ENCODE assay signal across 15 mouse cellular contexts in the genomic region with DNA sequence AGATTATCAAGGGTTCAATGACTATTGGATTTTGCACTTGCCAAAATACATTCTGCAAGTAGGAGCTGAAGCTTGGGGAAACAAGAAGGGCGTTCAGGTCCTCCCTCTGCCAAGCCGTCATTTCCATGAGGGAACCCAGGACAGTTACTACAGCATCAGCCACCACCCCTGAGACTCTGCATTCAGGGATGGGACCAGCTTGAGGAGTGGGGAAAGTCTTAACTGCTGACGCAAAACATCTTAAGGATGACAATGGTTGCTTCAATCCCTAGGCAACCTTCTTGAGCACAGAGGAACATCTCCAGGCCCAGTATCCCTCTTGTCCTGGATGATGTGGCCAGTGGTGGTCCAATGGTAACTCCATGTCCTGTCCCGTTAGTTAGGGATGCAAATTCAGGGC.
"Had no signal": no experiment of that assay in that cellular context is flagged by ENCODE, and none has a peak within 500 bp of the region (broad histone marks: within the 10 kb centered on the region; RNA-seq: fewer than 3 reads in every experiment).

No protein-coding gene starts in this region.

- H3K36me3 ChIP-seq: limb, embryonic 10.5 days; liver, embryonic 15.5 days; midbrain, embryonic 15.5 days; neural tube, embryonic 13.5 days; stomach, embryonic 15.5 days had no signal

- DNase-seq: kidney, adult 9 months; lung, adult 2 months; lung, postnatal 36 days; retina, postnatal 1 day; right cerebral cortex, postnatal 4 days; spleen, adult 18-20 months; thymus, adult 2 months; thymus, postnatal 25 days had no signal

- H3K4me2 ChIP-seq: liver, embryonic 11.5 days; liver, embryonic 15.5 days; midbrain, embryonic 15.5 days; neural tube, embryonic 13.5 days; stomach, embryonic 15.5 days had no signal

- H3K27me3 ChIP-seq: liver, embryonic 15.5 days; midbrain, embryonic 15.5 days; neural tube, embryonic 13.5 days; stomach, embryonic 15.5 days had no signal

- H3K4me3 ChIP-seq: limb, embryonic 10.5 days; liver, embryonic 15.5 days; midbrain, embryonic 15.5 days; neural tube, embryonic 13.5 days; stomach, embryonic 15.5 days had no signal

- ATAC-seq: midbrain, embryonic 15.5 days had no signal

- H3K9ac ChIP-seq: liver, embryonic 15.5 days; midbrain, embryonic 15.5 days; neural tube, embryonic 13.5 days; stomach, embryonic 15.5 days had no signal

- H3K9me3 ChIP-seq: limb, embryonic 10.5 days; liver, embryonic 15.5 days; midbrain, embryonic 15.5 days; neural tube, embryonic 13.5 days; stomach, embryonic 15.5 days had no signal

- H3K27ac ChIP-seq: kidney, postnatal 0 days; limb, embryonic 10.5 days; liver, embryonic 15.5 days; stomach, embryonic 15.5 days had no signal

- H3K4me1 ChIP-seq: liver, embryonic 15.5 days; stomach, embryonic 15.5 days had no signal
